Mouse (Mus musculus) E14TG2a.4 (cell line): ENCODE results near the gene Ambra1.

Source experiments
- H3K27me3 ChIP-seq: 2 replicates; pipeline ENCODE4 v1.6.1; 2014; ENCODE audit warnings: low read length, control low read depth; ENCODE audit not compliant: insufficient read depth
- H3K36me3 ChIP-seq: 2 replicates; pipeline ENCODE4 v1.6.1; 2014; ENCODE audit warnings: low read length, control low read depth; ENCODE audit not compliant: insufficient read depth
- H3K4me1 ChIP-seq: replicated peaks from 2 replicates; pipeline ENCODE4 v1.6.1; 2014; ENCODE audit warnings: low read depth, low read length, control low read depth
- H3K4me3 ChIP-seq: replicated peaks from 2 replicates; pipeline ENCODE4 v1.5.1; 2014; ENCODE audit warnings: mild to moderate bottlenecking, low read length
- H3K9me3 ChIP-seq: 2 replicates; pipeline ENCODE4 v1.6.1; 2014; ENCODE audit warnings: low read length, control low read depth
- CTCF ChIP-seq: conservative IDR thresholded peaks from 2 replicates; pipeline ENCODE4 v1.5.1; 2014; ENCODE audit warnings: low read length
- NANOG ChIP-seq: IDR thresholded peaks from 2 replicates; pipeline ENCODE4 v1.6.1; 2014; ENCODE audit warnings: borderline replicate concordance, low read length, mixed read lengths
- POU5F1 ChIP-seq: IDR thresholded peaks from 2 replicates; pipeline ENCODE4 v1.6.1; 2014; ENCODE audit warnings: low read length, borderline replicate concordance

Ambra1 gene

DNA sequence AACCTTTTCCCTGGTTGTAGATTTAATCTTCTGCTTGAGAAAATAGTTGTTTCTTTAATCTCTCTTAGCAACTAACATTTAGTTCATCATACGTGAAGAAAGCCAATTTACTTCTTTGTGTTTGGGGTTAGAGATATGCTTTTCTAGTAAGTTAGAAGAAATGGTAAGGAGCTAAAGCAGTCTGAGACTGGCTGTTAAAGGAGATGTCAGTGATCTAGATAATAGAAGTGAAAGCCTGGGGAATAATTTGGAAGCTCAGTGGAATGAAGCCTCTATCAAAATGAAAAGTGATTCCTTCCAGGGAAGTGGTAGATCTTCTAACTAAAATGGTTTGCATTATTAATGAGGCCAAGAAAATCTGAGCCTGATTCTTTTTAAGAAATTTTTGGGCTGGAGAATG, 141.3 kb downstream of the Ambra1 start:
- Histone ChIP-seq H3K4me3 (no peak overlapping the region), H3K36me3 (peaks cover 12% of the 10 kb centered on the region), H3K27me3 (no peaks in the 10 kb centered on the region), H3K4me1 (no peaks in the 10 kb centered on the region), H3K9me3 (no peaks in the 10 kb centered on the region)
- TF ChIP-seq POU5F1, result no peak
- no peak for TF ChIP-seq NANOG
- TF ChIP-seq CTCF, result no peak

GRCm38 (mm10) chr2:91872658-91873057, 142.7 kb downstream of the Ambra1 start:
- Histone ChIP-seq H3K9me3 (no peaks in the 10 kb centered on the region), H3K4me1 (no peaks in the 10 kb centered on the region), H3K4me3 (no peak overlapping the region), H3K36me3 (peaks cover 20% of the 10 kb centered on the region), H3K27me3 (no peaks in the 10 kb centered on the region)
- TF ChIP-seq CTCF, result no peak
- no peak for TF ChIP-seq POU5F1
- no peak for TF ChIP-seq NANOG

GRCm38 (mm10) chr2:91876000-91876805, 146.3 kb downstream of the Ambra1 start:
- no peaks in the 10 kb centered on the region for H3K4me1 ChIP-seq
- no peak overlapping the region for H3K4me3 ChIP-seq
- no peaks in the 10 kb centered on the region for H3K27me3 ChIP-seq
- peaks cover 23% of the 10 kb centered on the region for H3K36me3 ChIP-seq
- TF ChIP-seq POU5F1, result no peak
- no peak for TF ChIP-seq CTCF
- TF ChIP-seq NANOG, result no peak
- H3K9me3 ChIP-seq, result no peaks in the 10 kb centered on the region

DNA sequence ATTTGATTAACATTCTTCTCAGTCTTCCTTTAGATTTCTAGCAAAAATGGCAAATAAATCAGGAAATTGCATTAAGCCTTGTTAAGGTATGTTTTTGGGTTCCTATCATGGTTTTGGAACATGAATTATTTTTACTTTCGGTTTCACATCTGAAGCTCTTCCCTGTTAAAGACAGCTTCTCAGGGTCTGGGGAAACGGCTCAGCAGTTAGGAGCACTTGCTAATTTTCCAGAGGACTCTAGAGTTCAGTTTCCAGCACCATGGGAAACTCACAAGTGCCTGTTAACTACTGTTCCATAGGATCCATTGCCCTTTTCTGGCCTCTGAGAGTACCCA, 146.8 kb downstream of the Ambra1 start:
- TF ChIP-seq NANOG (no peak), CTCF (no peak), POU5F1 (no peak)
- H3K9me3 ChIP-seq, result no peaks in the 10 kb centered on the region
- no peaks in the 10 kb centered on the region for H3K27me3 ChIP-seq
- peaks cover 24% of the 10 kb centered on the region for H3K36me3 ChIP-seq
- H3K4me1 ChIP-seq, result no peaks in the 10 kb centered on the region
- no peak overlapping the region for H3K4me3 ChIP-seq

- Histone ChIP-seq H3K27me3 (no peaks in the 10 kb centered on the region), H3K4me3 (no peak overlapping the region), H3K9me3 (no peaks in the 10 kb centered on the region), H3K4me1 (no peaks in the 10 kb centered on the region), H3K36me3 (peaks cover 24% of the 10 kb centered on the region)
- TF ChIP-seq CTCF, result no peak
- TF ChIP-seq NANOG, result no peak
- no peak for TF ChIP-seq POU5F1
Observed at GRCm38 (mm10) chr2:91878387-91879180, 148.7 kb downstream of the Ambra1 start.

- no peaks in the 10 kb centered on the region for H3K4me1 ChIP-seq
- no peaks in the 10 kb centered on the region for H3K27me3 ChIP-seq
- H3K9me3 ChIP-seq, result no peaks in the 10 kb centered on the region
- no peak for TF ChIP-seq NANOG
- no peak for TF ChIP-seq POU5F1
- no peak for TF ChIP-seq CTCF
- no peak overlapping the region for H3K4me3 ChIP-seq
- H3K36me3 ChIP-seq, result peaks cover 36% of the 10 kb centered on the region
Observed at GRCm38 (mm10) chr2:91883961-91884360, 154.0 kb downstream of the Ambra1 start.

GRCm38 (mm10) chr2:91884616-91885015, 154.7 kb downstream of the Ambra1 start:
- Histone ChIP-seq H3K36me3 (peaks cover 40% of the 10 kb centered on the region), H3K9me3 (no peaks in the 10 kb centered on the region), H3K4me1 (no peaks in the 10 kb centered on the region), H3K4me3 (no peak overlapping the region), H3K27me3 (no peaks in the 10 kb centered on the region)
- TF ChIP-seq CTCF (no peak), NANOG (no peak), POU5F1 (no peak)

- Histone ChIP-seq H3K36me3 (peaks cover 54% of the 10 kb centered on the region), H3K27me3 (no peaks in the 10 kb centered on the region), H3K9me3 (no peaks in the 10 kb centered on the region), H3K4me1 (peaks cover 17% of the 10 kb centered on the region), H3K4me3 (no peak overlapping the region)
- no peak for TF ChIP-seq CTCF
- no peak for TF ChIP-seq NANOG
Observed at GRCm38 (mm10) chr2:91894716-91895115, 164.8 kb downstream of the Ambra1 start.

- no peak for TF ChIP-seq CTCF
- TF ChIP-seq NANOG, result no peak
- TF ChIP-seq POU5F1, result no peak
- Histone ChIP-seq H3K36me3 (peaks cover 59% of the 10 kb centered on the region), H3K4me3 (no peak overlapping the region), H3K9me3 (no peaks in the 10 kb centered on the region), H3K27me3 (no peaks in the 10 kb centered on the region), H3K4me1 (peaks cover 17% of the 10 kb centered on the region)
Observed at GRCm38 (mm10) chr2:91895401-91895800, 165.5 kb downstream of the Ambra1 start.
